Mouse (Mus musculus) brain, adult 2 months (tissue): ENCODE data around the gene Ipo9.
A peak's percentile ranks its signal among the peaks of the same experiment; 100 is the strongest.

Experiments used
- DNase-seq: peaks from one replicate; pipeline ENCODE4 v3.0.0; 2011; ENCODE audit warnings: low read depth, low spot score

The Ipo9 gene

DNA sequence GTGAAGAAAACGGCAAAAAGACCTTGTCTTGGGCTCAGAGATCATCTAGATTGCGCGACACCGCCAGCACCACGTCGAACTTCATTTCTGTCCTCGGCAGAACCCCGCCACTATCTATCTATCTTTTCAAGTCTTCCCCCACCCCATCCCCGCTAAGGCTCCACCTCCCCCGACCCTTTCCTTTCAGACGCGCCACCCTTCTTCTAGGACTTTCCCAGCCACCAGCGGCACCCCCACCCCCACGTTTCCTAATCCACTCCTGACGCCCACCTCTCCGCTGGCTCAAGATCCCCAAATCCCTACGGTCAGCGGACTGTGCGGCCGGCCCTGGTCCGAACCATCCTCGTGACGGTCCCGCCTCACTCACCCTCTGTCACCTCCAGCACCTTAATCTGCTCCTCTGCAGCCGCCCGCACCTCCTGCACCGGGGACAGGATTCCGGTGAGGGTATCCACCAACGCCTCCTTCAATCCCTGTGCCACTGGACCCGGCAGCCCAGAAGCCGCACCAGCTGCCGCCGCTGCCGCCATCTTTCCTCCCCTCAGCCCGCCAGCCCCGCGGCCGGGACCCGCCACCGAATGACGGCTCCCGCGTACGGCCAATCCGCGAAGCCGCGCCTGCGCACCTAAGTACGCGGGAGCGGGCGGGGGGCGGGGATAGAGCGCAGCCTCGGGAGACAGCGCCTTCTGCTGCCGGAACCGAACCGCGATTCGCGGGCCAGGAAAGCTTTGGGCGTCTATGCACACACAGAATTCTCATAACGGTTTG lies at the start of gene Ipo9:
Ipo9 (minus strand) TSS at position 599 of the 768 bp plus-strand sequence.
- DNase-seq, result peak; percentile 98

DNA sequence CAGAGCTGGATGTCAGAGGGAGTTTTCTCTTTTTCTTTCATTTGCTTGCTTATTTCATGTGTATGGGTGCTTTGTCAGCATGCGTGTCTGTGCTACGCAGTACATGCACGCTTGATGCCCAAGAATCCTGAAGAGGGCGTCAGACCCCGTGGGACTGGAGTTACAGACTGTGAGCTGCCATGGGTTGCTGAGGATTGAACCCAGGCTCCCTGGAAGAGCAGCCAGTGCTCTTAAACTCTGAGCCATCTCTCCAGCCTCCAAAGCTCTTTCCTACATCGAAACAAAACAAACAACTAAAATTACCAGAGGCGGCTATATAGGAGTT lies 45.2 kb upstream of the Ipo9 start:
- no peak for DNase-seq

DNA sequence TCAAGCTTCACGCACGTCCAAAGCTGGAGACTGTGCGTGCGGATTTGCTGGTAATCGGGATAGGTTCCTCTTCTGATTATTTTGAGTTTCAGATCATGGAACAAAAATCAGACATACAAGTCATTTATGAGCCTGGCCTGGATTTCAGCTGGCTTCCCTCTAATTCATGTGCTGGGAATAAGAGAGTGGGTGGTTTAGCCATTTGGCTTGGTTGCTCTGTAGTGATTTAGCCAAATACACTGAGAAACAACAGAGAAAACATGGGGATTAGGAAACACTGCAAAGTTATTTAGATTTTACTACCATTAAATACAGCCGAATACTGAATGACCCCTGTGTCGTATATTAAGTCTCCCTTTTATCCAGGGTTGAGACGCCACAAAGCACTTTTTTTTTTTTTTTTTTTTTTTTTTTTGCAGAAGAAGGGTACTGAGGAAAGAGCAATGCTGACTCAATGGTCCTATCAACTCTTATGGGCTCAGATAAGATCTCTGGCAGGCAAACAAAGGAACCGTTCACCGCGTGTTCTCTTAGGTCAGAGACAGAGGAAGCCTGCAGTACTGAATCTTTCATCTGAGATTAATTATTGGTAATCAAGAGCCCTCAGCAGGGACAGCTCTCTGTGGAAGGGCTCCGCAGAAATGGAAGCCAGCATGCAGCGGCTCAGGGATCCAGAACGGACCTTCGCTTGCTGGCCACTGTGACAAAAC lies 44.7 kb upstream of the Ipo9 start:
- DNase-seq, result no peak

DNA sequence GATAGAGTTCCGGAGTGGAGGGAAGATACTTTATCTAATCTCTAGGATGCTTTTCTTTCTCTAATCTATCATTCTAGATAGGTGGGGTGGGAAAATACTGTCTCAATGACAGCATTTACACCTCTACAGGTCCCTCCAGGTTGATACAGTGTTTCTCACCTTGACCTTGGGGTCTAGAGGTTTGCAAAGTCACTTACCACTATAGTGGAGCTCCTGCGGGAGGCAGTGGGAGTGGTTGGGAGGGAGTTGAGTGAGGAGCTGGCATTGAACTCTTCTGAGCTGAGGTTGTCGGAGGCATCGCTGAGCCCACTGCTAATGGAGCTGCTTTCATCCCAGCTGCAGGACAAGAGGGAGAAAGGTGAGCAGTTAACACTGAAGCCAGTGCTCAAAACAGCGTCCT lies 42.2 kb upstream of the Ipo9 start:
- DNase-seq, result no peak

DNA sequence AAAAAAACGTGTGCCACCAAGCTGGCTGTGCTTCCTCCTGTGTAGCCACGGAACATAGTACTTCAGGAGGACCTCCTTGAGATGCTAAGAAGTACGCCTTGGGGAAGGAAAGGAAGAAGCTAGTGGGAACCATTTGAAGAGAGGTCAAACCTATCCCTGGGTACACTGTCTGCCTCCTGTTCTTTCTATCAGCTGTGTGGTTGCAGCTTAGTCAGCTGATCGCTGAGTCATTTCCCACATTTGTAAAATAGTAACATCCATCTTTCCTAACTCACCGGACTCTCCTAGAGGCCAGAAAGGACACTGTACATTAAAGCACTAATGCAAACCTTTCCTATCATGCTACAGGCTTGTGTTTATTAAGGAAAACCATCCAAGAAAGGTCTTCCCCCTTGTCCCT lies 41.4 kb upstream of the Ipo9 start:
- DNase-seq, result no peak

DNA sequence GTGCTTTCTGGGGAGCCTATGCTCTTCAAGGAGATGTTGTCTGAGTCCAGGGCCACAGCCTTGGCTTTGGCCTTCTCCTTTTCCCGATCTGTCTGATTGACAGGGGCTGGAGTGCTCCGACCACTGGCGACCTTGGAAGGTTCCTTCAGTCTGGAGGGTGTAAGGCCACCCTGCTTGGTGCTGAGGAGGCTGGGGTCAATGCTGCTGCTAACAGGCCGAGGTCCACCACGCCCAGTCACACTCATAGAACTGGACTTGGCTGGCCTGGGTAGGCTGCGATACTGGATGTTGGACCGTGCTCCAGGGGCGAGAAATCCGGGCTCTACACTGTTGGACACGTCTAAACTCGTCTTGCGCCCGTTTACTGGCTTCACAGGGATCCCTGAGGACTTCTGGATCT lies 40.2 kb upstream of the Ipo9 start:
- DNase-seq, result no peak

DNA sequence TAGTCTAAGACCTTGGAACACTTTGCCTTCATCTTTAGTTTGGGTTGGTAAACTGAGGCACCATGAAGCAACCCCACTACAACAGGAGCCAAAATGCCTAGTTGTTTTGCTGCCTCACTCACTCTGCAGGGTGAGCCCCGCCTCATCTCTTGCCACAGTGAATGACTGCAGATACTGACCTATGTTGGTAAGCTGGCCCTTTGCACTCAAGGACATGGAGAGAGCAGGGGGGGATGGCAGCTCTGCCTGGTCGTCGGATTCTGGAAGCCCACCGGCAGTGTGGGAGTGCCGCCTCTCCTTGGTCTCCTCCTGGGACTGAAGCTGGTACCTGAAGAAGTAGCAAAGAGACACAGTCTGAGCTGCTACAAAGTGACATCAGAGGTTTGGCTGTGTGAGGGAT lies 37.2 kb upstream of the Ipo9 start:
- no peak for DNase-seq

DNA sequence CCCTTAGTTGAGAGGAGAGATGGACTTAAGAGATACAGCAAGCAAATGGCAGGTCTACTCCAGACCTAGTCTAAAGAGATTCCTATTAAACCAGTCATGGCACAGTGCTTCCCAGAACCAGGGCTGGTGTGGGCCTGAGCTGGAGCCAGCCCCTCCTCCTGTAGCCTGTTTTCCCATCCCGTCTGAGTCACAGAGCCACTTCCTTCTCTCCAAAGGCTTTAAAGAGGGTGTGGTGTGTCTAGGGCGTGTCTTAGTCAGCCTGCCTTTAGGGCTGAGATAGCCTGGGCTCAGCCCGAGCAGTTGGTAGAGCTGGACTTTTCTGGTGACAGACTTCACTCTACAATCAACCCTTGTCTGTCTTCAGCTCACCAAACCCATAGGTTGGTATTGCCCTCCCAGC lies 36.6 kb upstream of the Ipo9 start:
- no peak for DNase-seq

DNA sequence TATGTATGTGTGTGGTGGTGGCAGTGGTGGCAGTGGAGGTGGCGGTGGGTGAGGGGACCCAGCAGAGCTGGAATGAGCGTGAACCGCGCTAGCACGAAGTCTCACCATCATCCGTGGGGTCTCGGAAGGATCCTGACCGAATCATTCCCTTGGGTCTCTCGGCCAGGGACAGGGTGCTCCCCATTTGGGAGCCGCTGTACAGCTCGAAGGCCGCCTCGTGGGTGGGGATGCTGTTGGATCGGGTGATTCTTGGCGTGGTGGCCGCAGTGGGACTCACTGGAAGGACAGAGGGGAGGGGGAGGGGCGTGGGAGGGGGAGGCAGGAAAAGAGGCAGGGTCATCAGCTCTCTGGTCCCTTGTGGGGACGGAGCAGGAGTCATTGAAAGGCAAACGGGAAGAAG lies 35.4 kb upstream of the Ipo9 start:
- DNase-seq, result no peak

DNA sequence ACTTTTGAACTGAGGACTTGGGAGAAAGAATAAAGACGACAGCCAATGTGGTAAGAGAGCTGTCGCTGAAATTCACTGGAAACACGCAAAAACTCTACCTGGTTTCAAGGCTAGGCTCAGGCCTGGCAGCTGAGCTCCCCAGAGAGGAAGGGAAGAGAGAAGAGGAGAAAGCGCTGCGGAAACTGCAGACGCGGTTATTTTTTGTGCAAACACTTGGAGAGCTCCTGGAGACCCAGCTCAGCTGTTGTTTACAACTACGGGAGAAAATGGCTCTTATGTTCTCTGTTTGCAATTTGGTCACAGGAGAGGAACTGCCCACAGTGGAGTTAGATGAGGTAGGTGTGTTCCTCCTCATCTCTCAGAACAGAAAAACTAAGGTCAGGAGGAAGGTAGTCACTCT lies 32.4 kb upstream of the Ipo9 start:
- DNase-seq, result no peak

DNA sequence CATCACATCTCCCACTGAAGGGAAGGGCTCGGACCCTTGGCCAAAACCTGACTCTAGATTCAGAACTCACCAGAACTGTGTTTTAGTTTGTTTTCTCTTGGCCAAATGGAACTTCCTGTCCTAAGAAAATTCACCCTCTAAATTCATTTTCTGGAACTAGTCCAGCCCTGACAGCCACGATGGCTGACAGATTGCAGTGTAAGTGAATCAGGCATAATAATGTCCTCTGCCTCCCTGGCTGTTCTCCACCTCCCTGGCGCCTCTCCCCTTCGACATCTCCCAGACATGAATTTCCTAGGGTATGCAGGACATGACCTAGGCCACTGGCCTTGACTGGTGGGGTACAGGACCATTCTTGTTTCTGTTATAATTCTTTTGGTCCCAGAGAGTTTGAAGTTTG lies 32.0 kb upstream of the Ipo9 start:
- DNase-seq, result peak; percentile 25

DNA sequence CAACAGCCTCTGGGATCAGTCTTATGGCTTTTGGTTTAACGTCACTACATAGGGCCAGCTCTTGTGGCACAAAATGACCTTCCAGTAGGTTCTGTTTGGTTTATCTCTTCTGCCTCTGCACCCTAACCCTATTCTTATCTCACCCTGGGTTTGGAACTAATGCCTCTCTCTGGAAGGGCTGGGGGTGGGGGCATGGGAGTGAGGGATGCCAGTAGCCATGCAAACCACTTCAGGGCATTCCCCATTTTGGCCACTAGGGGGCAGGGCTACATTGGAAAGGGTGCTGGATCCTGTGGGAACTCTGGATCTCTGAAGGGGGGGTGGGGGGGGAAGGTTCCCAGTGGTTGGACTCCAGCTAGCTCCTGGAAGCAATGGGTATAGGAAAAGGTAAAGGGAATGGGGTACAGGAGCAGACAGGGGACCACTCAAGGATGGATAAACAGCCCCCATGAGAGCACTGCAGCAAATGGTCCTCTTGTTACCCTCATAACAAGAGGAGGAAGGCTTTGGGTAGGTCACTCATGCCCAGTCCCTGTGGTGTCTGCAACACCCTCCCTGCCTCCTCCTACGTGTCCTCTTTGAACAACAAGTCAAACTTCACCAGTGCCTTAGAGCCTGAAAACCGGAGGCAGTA lies 30.9 kb upstream of the Ipo9 start:
- DNase-seq, result peak; percentile 81

DNA sequence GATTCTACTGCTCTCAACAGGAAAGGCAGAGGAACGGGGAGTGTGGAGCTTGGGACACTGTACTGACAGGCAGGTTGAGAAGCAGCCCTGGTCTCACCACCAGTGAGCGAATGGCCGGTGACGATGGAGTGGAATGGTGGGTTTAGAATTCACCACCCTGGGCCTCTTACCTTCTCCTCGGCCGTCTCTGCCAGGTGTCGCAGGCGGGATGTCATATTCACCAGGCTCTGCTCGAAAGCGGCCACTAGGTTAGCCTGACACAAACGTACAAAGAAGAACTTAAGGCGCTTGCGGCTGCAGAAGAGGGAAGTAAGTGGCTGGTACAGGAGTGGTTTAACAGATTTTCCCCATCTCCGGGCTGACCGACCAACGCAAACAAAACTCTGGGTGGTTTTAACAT lies 30.2 kb upstream of the Ipo9 start:
- DNase-seq, result no peak

DNA sequence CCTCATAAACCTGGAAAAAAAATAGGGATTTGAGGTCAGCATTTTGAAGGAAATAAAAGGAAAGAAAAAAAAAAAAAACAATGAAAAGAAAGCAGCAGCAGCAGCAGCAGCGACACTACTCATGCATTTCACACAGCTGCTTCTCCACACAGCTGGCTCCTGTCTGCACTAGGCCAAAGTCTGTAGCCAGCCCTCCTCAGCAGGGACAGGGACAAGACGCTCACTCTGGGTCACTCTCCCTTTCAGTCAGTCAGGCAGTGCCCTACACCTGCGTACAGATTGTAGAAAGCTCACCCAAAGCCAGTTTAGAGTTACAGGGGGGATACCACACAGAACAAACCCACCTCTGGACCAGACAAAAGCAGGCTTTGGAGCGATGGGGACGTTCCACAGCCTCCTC lies 27.6 kb upstream of the Ipo9 start:
- no peak for DNase-seq

DNA sequence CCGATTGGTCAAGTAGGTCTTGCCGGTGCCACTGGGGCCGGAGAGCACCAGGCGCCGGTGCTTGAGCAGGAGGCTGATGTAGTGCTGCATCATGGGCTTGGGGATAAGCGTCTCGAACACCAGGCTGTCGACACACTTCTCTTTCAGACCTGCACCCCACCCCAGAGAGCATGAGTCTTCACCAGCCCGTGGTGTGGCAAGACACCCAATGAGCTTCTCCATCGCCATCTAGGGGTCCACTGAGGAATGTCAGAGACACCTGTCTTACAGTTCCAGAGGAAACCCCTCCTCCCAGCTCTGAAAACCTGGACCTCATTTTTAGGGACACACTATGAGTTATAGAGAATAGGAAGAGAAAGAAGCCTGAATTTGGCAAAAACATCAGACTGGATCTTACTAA lies 22.0 kb upstream of the Ipo9 start:
- peak; percentile 69 for DNase-seq

DNA sequence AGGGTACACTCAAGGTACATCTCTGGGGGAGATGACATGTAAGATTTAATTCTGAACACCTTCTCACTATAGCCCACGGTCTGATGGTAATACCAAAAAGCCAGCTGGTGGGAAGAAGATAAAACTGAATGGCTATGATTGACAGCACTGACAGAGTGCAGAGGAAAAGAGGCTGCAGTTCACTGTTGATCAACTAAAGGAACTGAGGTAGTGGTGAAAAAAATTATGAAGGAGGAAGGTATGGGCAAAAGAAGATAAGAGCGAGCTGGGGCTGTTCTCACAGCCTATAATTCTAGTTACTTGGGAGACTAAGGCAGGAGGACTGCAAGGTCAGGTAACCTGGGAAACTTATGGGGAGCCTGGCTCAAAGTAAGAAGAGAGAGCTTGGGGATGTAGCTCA lies 21.1 kb upstream of the Ipo9 start:
- no peak for DNase-seq

DNA sequence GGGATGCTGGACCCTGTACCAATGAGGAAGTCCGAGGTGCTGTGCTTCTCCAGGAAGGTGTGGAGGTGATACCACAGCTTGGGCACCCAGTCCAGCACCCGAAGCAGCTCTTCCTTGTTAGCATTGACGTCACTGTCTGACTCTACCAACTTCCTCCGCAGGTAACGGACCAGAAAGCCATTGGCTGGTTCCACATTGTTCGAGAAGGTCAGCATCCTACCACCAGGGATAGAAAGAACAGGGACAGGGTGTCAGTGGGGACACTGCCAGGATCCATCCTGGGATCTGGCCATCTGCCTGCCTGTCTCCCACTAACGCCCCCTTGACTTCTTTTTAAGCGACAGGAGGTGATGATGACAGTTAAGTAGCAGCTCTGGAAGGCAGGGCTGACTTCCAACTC lies 19.6 kb upstream of the Ipo9 start:
- peak; percentile 53 for DNase-seq

DNA sequence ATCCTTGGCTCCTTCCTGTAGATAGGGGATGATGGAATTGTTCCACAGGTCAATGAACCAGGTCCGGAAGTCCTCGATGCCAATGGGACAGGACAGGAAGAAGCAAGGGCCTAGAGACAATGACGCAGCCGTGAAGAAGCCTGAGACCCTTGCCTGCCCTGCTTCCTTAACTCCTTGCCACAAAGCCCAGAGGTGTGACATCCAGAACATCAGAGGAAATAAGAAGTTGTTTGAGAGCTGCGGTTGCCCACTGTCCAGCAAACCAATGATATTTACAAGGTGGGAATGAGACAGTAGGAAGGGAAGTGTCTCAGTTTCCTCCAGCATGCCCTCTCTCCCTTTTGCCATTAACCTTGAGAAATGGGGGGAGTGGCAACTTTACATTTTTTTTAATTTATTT lies 18.6 kb upstream of the Ipo9 start:
- no peak for DNase-seq

DNA sequence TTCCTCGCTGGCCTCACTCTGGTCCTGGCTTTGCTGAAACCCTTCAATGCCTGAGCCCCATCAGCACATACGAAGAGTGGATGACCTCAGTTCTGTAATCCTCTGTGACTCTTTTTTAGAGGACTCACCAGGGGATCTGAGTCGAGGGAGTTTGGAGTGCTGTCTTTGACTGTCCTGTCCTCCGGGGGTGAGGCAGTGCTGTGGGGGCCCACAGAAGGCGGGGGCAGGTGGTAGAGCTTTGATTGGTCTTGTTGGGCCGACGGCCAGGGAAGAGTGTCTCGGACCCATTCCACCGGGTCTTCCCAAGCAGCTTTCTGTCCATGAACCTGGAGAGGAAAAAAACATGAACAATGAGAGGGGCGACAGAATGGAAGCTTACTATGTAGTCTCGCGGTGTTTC lies 13.2 kb upstream of the Ipo9 start:
- no peak for DNase-seq

DNA sequence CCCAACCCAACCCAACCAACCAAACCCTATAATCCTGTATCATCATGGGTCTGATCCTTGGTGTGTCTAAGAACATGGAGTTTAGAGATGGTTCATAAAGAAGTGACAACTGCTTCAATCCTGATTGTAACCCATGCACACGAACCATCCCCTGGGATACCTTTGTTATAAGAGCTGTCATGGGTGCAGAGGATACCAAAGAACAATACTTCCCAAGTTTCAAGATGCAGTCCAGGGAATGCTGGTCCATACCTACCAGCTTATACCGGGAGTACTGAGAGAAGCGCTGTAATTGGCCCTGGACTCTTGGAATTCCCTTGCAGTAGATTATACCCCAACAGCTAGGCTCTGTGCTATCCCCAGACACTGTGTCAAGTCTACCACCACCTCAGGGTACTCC lies 11.6 kb upstream of the Ipo9 start:
- DNase-seq, result no peak

DNA sequence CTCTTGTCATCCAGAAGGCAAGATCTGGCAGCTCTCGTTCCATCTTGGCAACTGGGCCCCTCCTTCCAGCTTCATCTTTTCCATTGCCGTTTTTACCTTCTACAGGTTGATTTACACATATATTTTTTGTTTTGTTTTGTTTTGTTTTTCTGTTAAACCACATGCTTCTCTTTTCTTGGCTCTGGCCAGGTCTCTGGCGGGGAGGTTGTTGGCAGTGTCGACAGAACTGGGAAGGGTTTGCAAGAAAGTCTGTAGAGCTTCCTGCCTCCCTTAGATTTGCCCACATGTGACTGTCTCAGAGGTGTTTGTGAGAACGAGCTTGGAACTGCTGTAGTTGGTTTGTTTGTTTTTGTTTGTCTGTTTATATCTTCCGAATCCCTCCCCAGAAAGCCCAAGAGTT lies 10.7 kb upstream of the Ipo9 start:
- DNase-seq, result no peak

DNA sequence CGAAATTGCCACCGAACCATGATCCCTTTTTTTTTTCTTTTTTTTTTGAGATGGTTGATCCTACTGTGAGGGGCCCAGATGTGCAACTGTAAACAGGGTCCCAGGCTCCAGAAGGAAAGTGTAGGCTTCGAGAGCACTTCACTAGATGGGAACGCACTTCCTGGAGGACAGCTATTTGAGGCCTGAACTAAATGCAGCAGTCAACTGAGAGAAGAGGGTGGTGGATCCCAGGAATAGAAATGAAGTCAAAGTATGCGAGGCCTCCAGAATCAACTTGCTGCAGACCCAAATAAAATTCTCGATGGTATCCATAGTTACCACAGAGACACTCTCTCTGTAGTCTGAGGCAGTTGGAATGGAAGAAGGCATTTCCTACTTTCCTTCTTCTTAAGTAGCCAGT lies 8.5 kb upstream of the Ipo9 start:
- DNase-seq, result peak; percentile 63

DNA sequence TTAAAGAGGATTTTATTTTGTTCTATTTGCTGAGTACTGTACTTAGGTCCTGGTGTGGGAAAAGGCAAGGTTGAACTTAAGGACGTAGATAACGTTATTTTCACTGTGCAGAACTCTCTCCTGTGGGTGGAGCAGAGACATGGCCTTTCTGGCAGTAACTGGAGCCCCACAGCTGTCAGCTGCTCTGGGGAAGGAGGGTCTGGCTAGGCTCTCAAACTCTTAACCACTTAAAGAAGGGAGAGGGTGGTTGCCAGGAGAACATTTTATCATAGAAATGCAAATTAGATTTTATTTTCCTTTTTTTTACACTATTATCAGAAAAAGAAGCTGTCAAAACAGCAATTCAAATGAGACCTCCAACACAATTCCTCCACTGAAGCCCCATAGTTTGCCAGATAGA lies 5.5 kb upstream of the Ipo9 start:
- DNase-seq, result peak; percentile 17
